Mouse (Mus musculus): ENCODE measurements around the gene Gm17581.

GRCm38 (mm10) chr2:155737803-155738202 lies 2.1 kb upstream of the Gm17581 start:
- TF ChIP-seq CTCF (IDR thresholded peaks at IDR 0.05; ENCODE audit: low read depth, low read length) (no peak), POLR2A (IDR thresholded peaks at IDR 0.05; ENCODE audit: insufficient read depth, low read length) (no peak), EP300 (IDR thresholded peaks at IDR 0.05; ENCODE audit: insufficient read depth, low read depth, low read length) (no peak)

Measured in ES-Bruce4 (cell line).